Mouse (Mus musculus) gastrocnemius, postnatal 36 days (tissue): ENCODE results near the gene Rfx4. TPM values are rescaled to one million over a fixed set of nuclear protein-coding genes. Genes with fewer than 3 reads are reported as not detected.

ENCODE experiments used
- DNase-seq, 2 experiments: peaks; one replicate each; pipeline ENCODE4 v3.0.0; 2022
- intact Hi-C: fragments of 180-260 bp; cut with DNase I; formaldehyde crosslinking; loops from one replicate; pipeline ENCODE4 v1.15.1; 2025
- total RNA-seq, 2 experiments: library from RNA; stranded (reverse); gene quantifications; 2 replicates each; pipeline ENCODE4 v1.2.3; 2021

Rfx4 gene
- total RNA-seq, 2 experiments from 2014 or later = not detected

DNA sequence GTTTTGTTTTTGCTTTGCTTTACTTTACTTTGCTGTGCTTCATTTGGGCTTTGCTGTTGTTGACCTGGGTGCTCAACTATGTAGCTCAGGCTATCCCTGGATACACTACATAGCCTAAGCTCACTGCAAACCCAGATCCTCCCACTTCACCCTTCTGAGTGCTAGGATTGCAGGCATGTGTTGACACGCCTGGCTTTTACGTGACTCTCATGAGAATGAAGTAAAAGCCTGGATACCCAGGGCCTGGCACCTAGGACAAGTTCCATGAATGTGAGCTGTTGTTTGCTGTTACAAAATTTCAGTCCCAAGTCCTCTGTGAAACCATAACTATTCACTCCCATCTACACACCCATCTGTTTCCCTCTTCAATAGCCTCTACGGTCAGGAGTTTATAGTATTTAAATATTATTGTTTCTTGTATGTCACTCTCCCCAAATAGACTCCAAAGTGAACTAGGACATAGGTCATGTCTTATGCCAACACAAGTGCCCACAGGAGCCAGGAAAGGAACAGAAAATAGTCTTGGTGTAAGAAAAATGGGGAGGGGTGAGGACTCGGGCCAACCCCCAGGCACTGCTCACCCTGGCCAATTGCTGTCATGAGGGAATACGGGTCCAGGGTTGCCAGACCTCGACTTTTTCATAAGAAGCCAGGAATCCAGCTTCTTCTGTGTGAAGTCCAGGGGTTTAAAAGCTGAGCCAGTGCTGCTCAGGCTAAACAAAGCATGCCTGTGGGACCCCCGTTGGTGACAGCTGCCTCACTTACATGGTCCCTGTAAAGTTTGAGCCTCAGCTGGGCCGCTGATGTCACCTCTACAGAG, 54.4 kb downstream of the Rfx4 start:
- intact Hi-C loops = no loop called here
- peak in 1 of 2 experiments; percentile 29 for DNase-seq

DNA sequence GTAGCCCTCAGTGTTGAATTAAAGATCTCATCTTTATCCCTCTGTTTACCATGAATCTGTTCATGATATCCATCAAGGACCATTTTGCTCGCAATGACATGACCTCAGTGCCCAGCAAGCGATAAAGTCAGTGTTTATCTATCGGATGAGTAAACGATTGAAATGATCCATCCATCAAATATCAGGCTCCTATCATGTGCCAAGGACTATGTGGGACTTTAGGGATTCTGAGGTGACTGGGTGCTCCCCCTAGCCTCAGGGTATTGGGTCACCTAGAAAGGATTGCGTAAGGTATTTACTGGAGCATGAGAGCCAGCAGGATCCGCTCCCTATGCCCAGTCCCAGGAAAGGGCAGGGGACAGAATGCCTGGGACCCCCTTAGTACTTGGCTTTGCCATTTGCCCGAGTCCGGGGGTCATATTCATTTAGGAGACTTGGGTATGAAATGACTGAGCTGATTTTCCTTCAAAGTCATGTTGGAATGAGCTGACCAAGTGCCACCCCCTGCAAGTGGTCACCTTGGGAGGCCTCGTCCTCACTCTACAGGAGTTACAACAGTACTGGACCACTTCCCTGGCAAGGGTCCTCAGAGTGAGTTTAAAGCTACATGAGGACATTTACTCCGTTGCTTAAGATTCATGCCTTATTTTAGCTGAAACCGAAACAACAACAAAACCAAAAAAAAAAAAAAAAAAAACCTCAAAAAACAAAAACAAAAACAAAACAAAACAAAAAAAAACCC, 55.5 kb downstream of the Rfx4 start:
- intact Hi-C loops = no loop called here
- DNase-seq = no peak

DNA sequence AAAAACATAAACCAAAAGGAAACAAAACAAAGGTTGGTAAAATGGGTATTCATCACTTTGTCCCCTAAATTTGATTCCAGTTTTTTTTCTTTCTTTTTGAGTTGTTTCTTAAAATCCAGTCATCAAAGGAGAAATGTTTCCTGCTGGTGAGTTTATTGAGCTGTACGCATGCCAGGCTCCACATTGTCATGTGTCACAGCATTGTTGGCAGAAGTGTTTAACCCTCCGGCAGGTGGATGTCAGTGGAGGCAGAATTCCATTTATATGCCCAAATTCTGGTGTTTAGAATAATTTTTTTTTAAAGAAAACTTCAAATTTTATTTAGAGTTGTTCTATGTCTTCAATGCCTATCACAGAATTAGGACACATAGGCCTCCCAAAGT, 56.0 kb downstream of the Rfx4 start:
- intact Hi-C loops = no loop called here
- no peak for DNase-seq

DNA sequence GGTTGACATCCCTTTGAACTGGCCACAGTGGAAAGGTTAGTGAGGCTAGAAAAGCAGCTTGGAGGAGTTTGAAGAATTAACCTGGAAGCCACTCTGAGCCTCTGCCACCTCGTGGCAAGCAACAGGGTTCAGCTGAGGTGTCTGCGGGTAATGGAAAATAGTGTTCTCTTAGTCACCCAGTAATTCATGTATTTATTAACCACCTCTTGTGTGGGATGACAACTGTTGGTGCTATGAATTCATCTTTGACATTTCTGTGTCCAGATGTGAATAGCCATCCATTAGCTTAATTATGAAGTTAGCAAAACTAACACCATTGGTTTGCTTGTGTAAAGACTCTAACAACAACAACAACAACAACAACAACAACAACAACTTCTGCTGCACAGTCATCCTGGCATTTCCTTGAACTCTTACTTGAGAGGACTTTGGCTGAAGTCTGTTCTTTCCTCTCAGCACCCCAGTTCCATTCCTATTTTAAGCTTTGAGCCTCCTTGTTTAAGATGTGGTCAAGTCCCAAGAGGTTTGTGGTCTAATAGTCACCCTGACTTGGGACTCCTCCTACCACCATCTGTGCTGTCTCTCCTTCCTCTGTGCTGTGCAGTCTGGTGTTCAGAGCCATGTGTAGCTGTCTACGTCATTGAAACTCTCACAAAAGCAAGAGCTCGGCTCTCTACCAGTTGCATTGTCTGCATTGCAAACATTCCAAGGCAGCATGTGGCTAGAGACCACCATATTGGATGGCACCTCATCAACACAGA, 60.0 kb downstream of the Rfx4 start:
- DNase-seq = no peak
- intact Hi-C loops = no loop called here

DNA sequence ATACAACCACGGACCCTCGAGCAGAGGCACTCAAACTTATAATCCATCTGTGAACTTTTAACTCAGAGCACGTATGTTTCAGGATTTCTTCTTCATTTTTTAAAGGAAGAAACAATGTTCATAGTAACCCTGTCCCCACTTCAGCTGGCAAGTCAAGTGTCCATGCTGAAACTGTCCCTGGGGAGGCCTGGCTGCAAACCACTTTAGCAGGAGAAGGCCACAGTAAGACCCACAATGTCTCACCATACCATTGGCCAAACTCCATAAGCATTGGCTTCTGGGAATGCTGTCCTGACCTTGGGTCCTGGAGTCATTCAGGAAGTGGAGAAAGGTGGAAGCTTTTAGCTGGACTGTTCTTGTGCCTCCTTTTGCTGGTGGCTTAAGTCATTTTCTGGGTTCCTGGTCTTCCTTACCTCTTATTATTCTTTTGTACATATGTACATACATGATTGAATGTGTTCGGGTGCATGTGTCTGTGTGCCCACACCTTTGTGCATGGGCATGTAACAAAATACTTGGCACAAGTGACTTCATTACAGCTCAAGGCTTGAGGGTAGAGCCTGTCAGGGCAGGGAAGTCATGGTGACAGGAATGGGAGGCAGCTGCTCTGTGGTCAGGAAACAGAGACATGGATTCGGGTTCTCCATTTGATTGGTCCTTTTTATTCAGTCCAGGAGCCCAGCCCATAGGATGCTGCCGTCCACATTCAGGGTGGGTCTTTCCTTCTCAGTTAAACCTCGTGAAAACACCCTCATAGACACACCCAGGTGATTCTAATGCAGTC, 61.4 kb downstream of the Rfx4 start:
- intact Hi-C loops = no loop called here
- DNase-seq = no peak

DNA sequence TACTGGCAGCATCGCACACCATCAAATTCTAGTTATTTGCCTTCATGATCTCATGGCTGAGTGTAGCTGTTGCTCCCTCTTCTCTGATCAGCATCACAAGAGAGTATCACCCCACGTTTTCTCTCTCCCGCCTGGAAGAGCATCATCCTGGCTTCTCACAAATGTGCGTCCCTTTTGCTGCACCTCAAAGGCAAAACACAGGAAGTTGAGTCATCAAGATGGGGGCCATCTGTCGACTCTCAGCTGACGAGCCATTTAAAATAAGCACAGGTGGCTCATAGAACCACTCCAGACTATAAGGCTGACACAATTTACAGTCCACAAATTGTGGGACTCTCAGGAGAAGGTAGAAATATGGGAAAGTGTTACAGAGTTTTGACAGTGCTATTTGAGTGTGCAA, 63.8 kb downstream of the Rfx4 start:
- intact Hi-C loops = no loop called here

DNA sequence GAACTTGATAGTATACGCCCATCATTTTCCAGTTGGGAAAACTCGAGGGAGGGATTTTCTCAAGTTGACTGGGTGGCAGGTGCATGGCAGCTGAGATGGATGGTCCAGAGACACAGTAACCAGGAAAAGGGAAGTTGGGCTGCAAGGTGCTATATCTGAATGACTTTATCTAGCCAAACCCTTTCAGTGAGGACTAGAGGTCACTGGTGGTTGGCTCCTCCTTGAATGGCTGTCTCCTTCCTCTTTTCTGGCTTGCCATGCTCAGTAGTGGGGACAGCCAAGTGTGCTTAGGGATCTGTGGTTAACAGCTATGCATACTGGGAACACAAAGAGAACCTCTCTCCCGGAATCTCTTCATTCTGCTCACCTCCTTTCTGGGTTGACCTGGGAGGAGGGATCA, 64.4 kb downstream of the Rfx4 start:
- intact Hi-C loops = no loop called here
- DNase-seq = no peak

More for the DNA sequence above, 63.8 kb downstream of the Rfx4 start:
- no peak for DNase-seq

DNA sequence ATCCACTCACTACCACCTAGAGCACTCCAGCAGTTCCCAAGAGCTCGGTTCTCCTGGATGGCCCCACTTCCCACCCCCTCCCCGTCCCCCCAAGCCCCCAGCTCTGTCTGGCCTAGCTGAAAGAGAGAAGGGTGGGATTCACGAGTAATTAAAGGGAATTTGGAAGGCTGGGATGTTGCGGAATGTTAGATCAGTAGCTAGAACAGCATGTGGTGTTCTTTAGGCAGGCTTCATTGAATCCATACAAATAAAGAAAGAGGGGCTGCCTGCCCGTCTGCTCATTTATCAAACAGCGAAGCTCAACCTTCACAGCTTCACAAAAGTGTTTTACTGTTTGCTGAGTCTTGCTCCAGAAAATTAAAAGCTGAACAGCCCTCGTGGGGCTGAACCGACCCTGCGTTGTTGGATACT, 66.9 kb downstream of the Rfx4 start:
- intact Hi-C loops = loop anchor here (1.0 kb wide), 1 partner anchor 45 kb away; no protein-coding TSS in a partner anchor
- no peak for DNase-seq

DNA sequence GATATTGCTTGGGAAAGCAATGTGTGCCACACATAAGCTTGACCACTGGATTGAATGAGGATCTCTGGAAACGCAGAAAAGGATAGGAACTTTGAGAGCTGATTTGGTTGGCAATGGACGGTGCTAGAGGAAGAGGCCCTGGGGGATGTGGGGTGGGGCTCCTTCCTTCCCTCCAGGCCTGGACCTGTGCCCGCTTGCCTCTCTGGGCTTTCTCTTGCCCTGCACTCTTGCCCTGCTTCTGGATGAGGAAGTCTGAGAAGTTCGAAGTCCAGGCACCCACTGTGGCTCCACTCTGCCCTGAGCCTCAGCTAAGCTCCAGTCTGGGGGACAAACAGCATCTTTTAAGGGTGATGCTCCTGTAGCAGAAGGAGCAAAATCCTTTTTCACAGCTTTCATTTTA, 67.8 kb downstream of the Rfx4 start:
- DNase-seq = peak in 1 of 2 experiments; percentile 25
- intact Hi-C loops = no loop called here

DNA sequence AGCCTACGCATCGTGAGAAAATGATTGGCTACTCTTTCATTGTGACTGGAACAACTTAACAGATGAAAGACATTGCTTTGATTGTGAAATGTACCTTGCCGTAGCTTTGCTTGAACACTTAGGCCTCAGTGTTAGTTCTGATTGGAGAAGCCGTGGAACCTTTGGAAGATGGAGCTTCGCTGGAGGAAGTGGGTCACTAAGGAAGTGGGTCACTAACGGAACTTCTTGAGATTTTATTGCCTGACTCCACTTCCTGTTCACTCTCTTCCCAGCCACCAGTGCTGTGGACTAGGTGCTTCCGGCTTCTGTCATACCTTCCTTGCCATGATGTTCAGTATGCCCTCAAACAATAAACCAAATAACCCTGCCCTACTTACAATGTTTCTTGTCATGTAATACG, 73.1 kb downstream of the Rfx4 start:
- no peak for DNase-seq
- intact Hi-C loops = no loop called here

DNA sequence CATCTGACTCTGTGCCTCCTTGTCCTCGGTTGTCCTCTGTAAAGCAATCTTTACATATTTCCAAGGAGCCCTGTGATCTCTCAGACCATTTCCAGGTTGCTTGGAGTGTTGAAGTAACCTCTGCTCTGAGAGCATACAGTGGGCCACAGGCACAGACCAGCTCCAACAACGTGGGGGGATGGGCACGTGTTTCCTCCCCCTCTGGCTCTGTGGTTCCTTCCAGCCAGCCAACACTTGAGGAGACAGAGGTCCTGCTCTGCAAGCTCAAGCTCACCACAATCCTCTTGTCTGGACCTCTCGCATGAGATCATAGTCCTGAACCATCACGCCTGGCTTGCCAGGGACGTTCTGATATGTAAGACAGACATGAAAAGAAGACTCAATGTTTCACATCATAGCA, 79.7 kb downstream of the Rfx4 start:
- no peak for DNase-seq
- intact Hi-C loops = loop anchor here (5.0 kb wide), 2 partner anchors 152 to 207 kb away; no protein-coding TSS in a partner anchor

DNA sequence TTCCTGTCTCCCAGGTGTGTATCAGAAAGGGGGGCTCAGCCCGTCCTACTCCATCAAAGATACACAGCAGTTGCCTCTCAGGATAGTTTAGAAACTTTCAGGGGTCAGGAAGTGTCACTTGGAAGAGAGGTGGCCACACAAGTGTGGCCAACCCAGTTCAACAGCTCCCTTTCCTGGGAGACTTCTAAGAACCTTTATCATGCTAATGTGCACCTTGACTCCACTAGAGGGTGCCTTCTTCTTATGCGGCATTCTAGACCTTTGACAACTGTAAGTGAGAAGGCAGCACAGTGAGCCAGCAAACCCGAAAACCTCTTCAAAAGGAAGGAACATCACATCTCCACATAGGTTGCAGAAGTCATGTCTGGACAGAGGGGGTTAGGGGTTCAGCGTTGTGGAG, 80.2 kb downstream of the Rfx4 start:
- intact Hi-C loops = loop anchor here (5.0 kb wide), 2 partner anchors 151 to 206 kb away; no protein-coding TSS in a partner anchor
- DNase-seq = no peak

DNA sequence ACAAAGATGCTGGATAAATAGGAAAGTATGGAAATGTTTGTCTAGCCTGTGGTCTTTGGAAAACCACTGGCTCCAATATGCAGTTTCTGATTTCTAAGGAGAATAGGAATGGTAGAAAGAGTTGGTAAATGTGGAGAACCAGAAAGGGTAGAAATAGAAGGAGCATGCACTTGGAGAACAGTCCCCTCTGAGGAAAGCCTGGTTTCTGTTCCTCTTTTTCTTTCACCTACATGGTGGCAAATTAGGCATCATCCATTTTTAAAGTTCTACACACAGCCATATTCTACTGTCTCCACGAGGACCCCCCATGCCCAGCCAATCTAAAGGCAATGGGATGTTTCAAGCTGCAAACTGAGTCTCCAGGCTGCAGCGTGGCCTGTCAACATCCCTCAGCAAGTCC, 81.5 kb downstream of the Rfx4 start:
- intact Hi-C loops = loop anchor here (5.0 kb wide), 2 partner anchors 150 to 205 kb away; no protein-coding TSS in a partner anchor
- no peak for DNase-seq

DNA sequence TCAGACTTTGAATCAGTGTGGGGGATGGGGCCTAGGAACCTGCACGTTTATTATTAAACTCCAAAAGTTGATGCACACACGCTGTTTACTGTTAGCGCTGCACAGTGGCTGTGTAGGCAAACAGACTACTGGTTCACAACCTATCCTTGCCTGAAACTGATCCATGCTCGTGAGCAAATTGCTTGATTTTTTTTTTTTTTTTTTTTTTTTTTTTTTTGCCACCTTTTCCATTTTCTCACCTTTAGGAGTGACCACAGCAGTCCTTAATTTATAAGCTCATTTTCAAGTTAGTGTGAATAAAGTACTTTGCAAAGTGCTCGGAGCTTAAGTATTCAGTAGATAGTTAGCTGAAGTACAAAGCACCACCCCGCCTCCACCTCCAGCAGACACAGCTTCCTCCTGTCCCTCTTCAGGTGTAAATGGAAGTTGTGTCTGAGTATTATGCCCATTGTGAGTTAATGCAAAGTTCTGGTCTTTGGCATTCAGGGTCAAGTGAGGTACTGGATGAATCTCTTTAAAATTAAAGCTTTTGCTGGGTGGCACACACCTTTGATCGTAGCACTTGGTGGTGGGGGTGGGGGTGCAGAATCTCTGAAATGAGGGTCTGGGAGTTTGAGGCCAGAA, 83.1 kb downstream of the Rfx4 start:
- no peak for DNase-seq
- intact Hi-C loops = loop anchor here (5.0 kb wide), 2 partner anchors 148 to 203 kb away; no protein-coding TSS in a partner anchor

DNA sequence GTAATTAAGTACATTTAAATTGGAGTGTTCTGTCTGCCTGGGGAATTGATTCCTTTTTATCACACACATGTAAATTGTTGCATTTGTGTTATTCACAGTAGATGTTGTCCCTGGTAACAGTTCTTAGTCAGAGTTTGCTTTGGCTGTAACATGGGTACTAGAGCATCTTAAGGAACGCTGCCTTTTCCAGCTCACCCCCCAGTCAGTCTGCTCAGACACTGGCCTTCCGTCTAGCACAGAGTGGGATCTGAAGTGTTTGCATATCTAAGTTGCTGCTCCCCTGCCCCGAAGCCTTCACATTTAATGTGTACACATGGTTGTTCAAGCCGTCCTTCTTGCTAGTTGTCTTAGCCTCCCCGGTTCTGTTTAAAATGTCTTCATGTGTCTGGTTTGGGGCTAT, 90.8 kb downstream of the Rfx4 start:
- no peak for DNase-seq
- intact Hi-C loops = no loop called here

DNA sequence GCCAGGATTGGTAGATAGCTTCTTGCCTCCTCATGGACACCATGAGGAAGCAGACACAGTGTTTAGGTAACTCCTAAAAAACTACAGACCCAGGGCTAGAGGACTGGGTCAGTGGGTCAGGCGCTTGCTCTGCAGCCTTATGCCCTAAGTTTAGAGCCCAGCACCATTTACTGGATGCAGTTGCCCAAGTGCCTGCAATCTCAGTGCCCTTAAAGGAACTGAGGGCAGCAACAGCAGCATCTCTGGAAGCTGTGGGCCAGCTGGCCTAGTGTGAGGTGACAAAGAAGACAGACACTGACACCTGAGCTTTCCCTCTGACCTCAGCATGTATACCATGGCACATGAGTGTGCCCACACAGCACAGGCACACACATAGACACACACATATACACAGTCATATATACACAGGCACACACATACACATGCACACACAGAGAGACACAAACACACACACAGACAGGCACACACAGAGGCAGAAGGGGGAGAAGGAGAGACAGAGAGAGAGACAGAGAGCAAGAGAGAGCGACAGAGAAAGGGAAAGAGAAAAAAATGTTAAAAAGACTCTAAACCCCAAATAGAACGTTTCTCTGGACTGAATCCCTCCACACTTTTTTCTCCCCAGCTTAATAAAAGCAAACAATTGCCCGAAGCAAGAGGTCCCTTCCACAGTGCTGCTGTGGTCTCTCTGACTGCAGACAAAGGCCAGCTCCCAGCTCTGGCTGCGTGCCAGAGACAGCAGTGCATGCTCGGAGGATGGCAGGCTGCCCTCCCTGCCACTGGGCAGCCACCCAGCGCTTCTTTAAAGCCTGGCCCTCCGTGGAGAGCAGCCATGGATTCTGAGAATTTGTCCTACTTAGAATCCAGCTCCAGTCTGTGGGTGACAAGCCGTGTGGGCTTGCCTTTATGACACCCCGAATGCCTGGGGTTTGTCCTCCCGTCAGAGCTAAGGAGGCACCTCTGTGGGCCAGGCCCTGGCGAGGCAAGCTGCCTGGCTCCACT, 96.4 kb downstream of the Rfx4 start:
- intact Hi-C loops = no loop called here
- DNase-seq = peak; percentile 45 to 51

DNA sequence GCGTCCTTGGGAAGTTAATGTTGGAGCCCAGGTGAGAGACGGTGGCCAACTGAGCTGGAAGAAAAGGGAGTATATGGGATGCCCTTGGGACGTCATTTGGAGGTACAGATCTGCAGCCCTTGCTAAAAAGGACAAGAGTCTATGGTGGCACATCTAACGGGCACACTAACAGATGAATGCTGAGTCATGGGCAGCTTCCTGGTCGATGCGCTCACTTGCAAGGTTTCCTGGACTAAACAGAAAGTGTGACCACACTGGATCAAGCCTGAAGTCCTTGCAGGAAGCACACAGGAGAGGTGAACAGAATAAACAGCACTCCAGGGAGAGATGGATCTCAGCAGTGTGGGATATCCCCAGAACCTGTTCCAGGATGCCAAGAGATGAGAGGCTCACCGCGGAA, 98.2 kb downstream of the Rfx4 start:
- DNase-seq = no peak
- intact Hi-C loops = no loop called here

DNA sequence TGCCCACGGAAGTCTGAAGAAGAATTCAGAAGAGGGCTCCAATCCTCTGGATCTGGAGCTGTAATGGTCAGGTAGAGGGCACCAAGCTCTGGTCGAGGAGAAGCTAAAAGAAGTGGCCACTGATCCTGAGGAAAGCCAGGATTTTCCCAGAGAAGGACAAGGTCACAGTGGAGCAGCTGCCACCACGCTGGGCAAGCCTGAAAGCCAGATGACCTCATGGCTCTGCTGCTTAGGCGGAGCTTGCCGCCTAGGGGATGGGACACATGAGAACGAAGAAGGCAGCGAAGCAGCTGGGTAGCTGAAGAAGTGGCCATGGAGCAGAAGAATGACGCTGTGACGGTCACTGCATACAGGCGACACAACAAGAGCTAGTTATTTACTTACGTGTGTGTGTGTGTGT, 99.6 kb downstream of the Rfx4 start:
- intact Hi-C loops = no loop called here
- DNase-seq = no peak
